Mouse (Mus musculus) lung, embryonic 14.5 days (tissue): ENCODE results near the gene Srxn1. TPM values are rescaled to one million over a fixed set of nuclear protein-coding genes. Genes with fewer than 3 reads are reported as not detected.

ENCODE experiments used
- ATAC-seq: fragments of 200-750 bp; cut with Nextera tagmentation; 2 replicates; pipeline ENCODE4 v1.8.0; 2017; ENCODE audit warnings: mild to moderate bottlenecking, moderate TSS enrichment, moderate library complexity; ENCODE audit not compliant: insufficient read depth
- DNase-seq: peaks from one replicate; pipeline ENCODE4 v3.0.0-alpha.2; 2015
- H3K27ac ChIP-seq: fragments of 300-500 bp; sonication (generic); 2 replicates; pipeline ENCODE4 v1.5.1; 2014; ENCODE audit warnings: low read depth, mild to moderate bottlenecking, moderate library complexity
- H3K27me3 ChIP-seq: fragments of 300-500 bp; sonication (generic); 2 replicates; pipeline ENCODE4 v1.6.1; 2014; ENCODE audit warnings: low read length, control low read depth; ENCODE audit not compliant: insufficient read depth
- H3K36me3 ChIP-seq: fragments of 300-500 bp; sonication (generic); 2 replicates; pipeline ENCODE4 v1.6.1; 2014; ENCODE audit warnings: control low read depth; ENCODE audit not compliant: insufficient read depth
- H3K4me1 ChIP-seq: fragments of 300-500 bp; sonication (generic); 2 replicates; pipeline ENCODE4 v1.6.1; 2014; ENCODE audit warnings: antibody characterized with exemption, control low read depth; ENCODE audit not compliant: insufficient read depth
- H3K4me2 ChIP-seq: fragments of 300-500 bp; sonication (generic); 2 replicates; pipeline ENCODE4 v1.6.1; 2014; ENCODE audit warnings: mild to moderate bottlenecking
- H3K4me3 ChIP-seq: fragments of 300-500 bp; sonication (generic); 2 replicates; pipeline ENCODE4 v1.5.1; 2014; ENCODE audit warnings: low read depth, low read length
- H3K9ac ChIP-seq: fragments of 300-500 bp; sonication (generic); 2 replicates; pipeline ENCODE4 v1.6.1; 2014
- H3K9me3 ChIP-seq: fragments of 300-500 bp; sonication (generic); 2 replicates; pipeline ENCODE4 v1.6.1; 2016; ENCODE audit warnings: low read depth, low read length, control low read depth
- CTCF ChIP-seq: IDR thresholded peaks from 2 replicates; pipeline ENCODE4 v1.5.1; 2016; ENCODE audit warnings: antibody characterized with exemption, low read depth
- WGBS: fragments of 180-500 bp; shearing (Covaris S2); extraction: QIAGEN DNeasy Blood & Tissue Kit; methylation state at CpG from one replicate; pipeline ENCODE4 v1.1.7; 2014; 5-methylcytosine and 5-hydroxymethylcytosine counted together
- polyA plus RNA-seq: library from polyadenylated mRNA; unstranded; fragments of >200 nt; fragmentation: Nextera tagmentation; extraction: Ambion mirVana; gene quantifications from 2 replicates; pipeline ENCODE4 v1.2.1, GENCODE M21; 2014

The Srxn1 gene
- polyA plus RNA-seq, 1 experiment from 2014 or later, result 6.6 TPM

DNA sequence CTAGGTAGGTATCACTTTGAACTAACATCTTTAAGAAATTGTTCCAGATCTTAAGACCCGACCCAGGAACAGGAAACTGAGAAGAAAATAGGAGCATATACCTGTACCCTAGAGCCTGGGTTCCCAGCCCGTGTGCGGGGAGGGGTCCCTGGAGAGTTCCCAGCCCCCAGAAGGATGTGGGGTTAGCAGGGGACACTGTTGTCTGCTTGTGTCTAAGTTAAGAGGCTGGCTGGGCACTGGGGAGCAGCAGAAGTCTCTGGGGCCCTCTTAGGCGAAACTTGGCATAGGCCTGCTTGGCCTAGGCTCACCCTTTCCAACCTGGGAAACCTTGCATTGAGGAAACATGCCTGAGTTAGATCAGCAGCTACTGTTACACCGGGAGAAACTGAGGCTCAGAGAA, 39.2 kb downstream of the Srxn1 start:
- ATAC-seq, result no peak
- DNase-seq, result no peak
- no peak for TF ChIP-seq CTCF
- no peak overlapping the region for H3K9ac ChIP-seq
- H3K4me1 ChIP-seq, result peaks cover 4% of the 10 kb centered on the region
- WGBS, result 66% methylated on average over 5 of the region's 5 CpGs
- H3K9me3 ChIP-seq, result no peaks in the 10 kb centered on the region
- no peak overlapping the region for H3K27ac ChIP-seq
- no peaks in the 10 kb centered on the region for H3K36me3 ChIP-seq
- peaks cover 35% of the 10 kb centered on the region for H3K27me3 ChIP-seq
- peak overlapping the region; percentile 83 for H3K4me2 ChIP-seq
- H3K4me3 ChIP-seq, result peak overlapping the region; percentile 51

DNA sequence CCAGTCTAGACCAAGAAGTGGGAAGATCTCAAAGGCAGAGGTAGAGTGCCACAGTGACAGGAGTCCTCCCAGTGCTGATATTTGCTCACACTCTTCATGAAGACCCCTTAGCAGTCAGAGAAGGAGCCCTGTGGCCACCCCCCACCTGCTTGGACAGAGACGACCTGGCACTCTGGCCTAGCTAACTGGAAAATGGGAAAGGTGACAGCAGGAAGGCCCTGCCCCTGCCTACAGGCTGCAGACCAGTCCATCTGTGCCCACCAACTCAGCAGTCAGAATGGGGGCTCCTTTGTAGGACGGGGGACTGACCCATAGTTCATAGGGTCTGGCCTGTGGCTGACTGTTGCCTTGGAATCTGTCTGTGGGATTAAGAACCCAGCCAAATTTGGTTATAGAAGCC, 40.4 kb downstream of the Srxn1 start:
- no peak for ATAC-seq
- Histone ChIP-seq H3K4me3 (no peak overlapping the region), H3K36me3 (no peaks in the 10 kb centered on the region), H3K4me1 (peaks cover 4% of the 10 kb centered on the region), H3K27ac (no peak overlapping the region), H3K27me3 (peaks cover 35% of the 10 kb centered on the region), H3K9ac (no peak overlapping the region), H3K4me2 (no peak overlapping the region), H3K9me3 (no peaks in the 10 kb centered on the region)
- DNase-seq, result no peak
- TF ChIP-seq CTCF, result no peak
- 63% methylated on average over 2 of the region's 2 CpGs for WGBS

DNA sequence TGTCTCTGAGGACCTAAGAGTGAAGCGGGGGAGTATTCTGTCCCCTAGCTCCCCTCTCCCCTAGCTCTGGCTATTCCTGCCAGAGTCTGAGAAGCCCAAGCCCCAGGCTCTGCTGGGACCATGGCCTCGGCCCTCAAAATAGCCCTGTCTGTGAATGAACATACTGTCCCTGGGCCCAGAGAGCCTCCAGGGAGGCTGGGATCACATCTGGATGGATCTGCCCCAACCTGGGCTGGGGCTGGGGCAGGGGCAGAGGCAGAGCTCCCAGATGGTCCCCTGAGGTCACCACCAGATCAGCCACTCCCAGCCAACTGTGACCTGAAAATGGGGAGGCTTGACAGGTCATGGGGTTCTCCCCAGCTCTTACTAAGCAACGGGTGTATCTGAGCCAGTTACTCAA, 41.8 kb downstream of the Srxn1 start:
- H3K9me3 ChIP-seq, result no peaks in the 10 kb centered on the region
- H3K36me3 ChIP-seq, result no peaks in the 10 kb centered on the region
- H3K9ac ChIP-seq, result no peak overlapping the region
- no peak for ATAC-seq
- no peak overlapping the region for H3K4me2 ChIP-seq
- WGBS, result 61% methylated on average over 3 of the region's 3 CpGs
- no peak overlapping the region for H3K4me3 ChIP-seq
- peaks cover 35% of the 10 kb centered on the region for H3K27me3 ChIP-seq
- DNase-seq, result no peak
- no peak overlapping the region for H3K27ac ChIP-seq
- no peak for TF ChIP-seq CTCF
- peaks cover 4% of the 10 kb centered on the region for H3K4me1 ChIP-seq

DNA sequence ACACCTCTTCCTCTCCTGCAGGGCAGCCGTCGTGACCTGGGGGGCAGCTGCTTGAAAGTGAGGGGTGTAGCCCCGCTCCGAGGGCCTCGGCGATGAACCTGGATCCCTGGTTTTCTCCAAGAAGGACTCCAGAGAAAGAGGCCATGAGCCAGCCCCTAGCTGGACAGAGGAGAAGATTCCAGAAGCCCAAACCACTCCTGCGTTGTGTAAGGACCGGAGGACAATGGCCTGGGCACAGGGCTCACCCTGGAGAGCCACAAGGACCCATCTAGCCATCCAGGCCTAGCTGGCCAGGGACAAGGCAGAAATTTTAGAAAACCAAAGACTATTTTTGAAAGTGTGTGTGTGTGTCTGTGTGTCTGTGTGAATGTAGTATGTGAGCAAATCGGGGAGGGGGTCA, 43.4 kb downstream of the Srxn1 start:
- no peak overlapping the region for H3K4me2 ChIP-seq
- no peak overlapping the region for H3K9ac ChIP-seq
- TF ChIP-seq CTCF, result no peak
- no peaks in the 10 kb centered on the region for H3K9me3 ChIP-seq
- H3K4me3 ChIP-seq, result no peak overlapping the region
- H3K4me1 ChIP-seq, result no peaks in the 10 kb centered on the region
- H3K36me3 ChIP-seq, result no peaks in the 10 kb centered on the region
- H3K27me3 ChIP-seq, result peaks cover 20% of the 10 kb centered on the region
- DNase-seq (no peak), ATAC-seq (no peak)
- WGBS, result 82% methylated on average over 9 of the region's 9 CpGs
- no peak overlapping the region for H3K27ac ChIP-seq

DNA sequence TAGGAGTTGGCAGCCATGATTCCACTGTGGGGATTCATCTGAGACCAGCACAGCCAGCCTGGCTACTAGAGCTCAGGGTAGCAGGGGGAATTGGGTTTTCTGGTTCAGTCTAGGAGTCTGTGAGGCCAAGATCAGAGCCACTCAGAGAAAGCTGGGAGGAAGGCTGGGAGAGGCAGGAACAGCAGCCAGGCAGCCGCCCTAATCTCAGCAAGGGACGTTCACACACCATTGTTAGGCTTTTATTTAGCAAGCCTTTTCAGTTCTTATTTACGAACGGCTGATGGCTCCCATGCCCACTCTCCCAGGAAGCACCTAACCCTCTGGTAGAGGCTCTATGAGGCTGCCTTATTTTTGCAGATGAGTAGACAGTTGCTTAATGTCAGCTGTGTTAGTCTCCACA, 44.6 kb downstream of the Srxn1 start:
- TF ChIP-seq CTCF, result no peak
- Histone ChIP-seq H3K9me3 (no peaks in the 10 kb centered on the region), H3K27ac (no peak overlapping the region), H3K9ac (no peak overlapping the region), H3K4me2 (no peak overlapping the region), H3K4me3 (no peak overlapping the region), H3K4me1 (no peaks in the 10 kb centered on the region), H3K36me3 (no peaks in the 10 kb centered on the region), H3K27me3 (peaks cover 8% of the 10 kb centered on the region)
- 42% methylated on average over 4 of the region's 4 CpGs for WGBS
- DNase-seq (no peak), ATAC-seq (no peak)

DNA sequence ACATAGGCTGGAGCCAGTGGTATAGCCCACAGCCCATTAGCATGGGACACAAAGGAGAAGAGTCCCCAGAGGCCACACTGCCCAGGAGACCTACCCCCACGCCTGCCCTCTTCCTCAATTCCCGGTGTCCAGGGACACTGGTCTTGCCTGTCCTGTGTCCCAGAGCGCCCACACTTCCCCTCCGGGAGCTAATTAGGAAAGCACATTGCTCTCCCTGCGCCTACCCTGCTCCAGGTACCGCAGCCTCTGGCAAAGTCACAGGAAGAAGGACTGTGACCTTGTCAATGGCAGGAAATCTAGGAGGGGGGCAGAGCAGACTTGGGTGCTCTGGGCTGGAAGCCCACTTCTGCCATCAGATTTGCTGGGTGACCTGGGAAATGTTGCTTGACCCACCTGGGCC, 45.1 kb downstream of the Srxn1 start:
- no peak for DNase-seq
- Histone ChIP-seq H3K9ac (no peak overlapping the region), H3K4me2 (no peak overlapping the region), H3K9me3 (no peaks in the 10 kb centered on the region), H3K27me3 (peaks cover 3% of the 10 kb centered on the region; the same call in 1 of the 2 replicates), H3K4me3 (no peak overlapping the region), H3K36me3 (no peaks in the 10 kb centered on the region), H3K27ac (no peak overlapping the region), H3K4me1 (no peaks in the 10 kb centered on the region)
- TF ChIP-seq CTCF, result no peak
- 68% methylated on average over 6 of the region's 6 CpGs for WGBS
- no peak for ATAC-seq

DNA sequence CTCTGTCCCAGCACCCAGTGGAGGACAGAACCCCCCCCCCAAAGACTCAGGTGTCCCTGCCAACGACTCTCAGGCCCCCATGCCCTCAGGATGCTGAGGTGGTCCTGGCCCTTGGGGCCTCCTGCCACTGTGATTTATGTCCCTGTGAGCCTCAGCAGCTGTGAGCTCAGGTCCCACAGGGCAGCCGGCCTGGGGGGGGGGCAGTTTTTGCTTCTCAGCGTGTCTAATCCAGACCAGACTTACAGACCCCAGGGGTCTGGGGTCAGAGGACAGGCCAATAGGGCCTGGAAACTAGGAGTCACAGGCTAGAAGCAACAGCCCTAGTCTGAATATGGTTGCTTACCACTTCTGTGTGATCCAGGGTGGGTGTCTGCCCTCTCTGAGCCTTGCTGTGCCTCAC, 48.0 kb downstream of the Srxn1 start:
- 18% methylated on average over 3 of the region's 3 CpGs for WGBS
- Histone ChIP-seq H3K36me3 (no peaks in the 10 kb centered on the region), H3K27ac (no peak overlapping the region), H3K9me3 (no peaks in the 10 kb centered on the region), H3K9ac (no peak overlapping the region), H3K27me3 (no peaks in the 10 kb centered on the region), H3K4me1 (no peaks in the 10 kb centered on the region), H3K4me2 (no peak overlapping the region), H3K4me3 (no peak overlapping the region)
- no peak for DNase-seq
- ATAC-seq, result no peak
- no peak for TF ChIP-seq CTCF
